Mouse (Mus musculus): ENCODE data around the gene Pfkfb2.

- no peak for TF ChIP-seq CTCF (IDR thresholded peaks at IDR 0.05; ENCODE audit: control insufficient read depth, insufficient read depth, insufficient read length)
- no peak for TF ChIP-seq MAX (IDR thresholded peaks at IDR 0.05)
- no peak for TF ChIP-seq MYOD1 (IDR thresholded peaks at IDR 0.05; ENCODE audit: control insufficient read depth, insufficient read length, low read depth)
- no peak for TF ChIP-seq USF1 (IDR thresholded peaks at IDR 0.05; ENCODE audit: low read depth)
- no peak for TF ChIP-seq CEBPB (IDR thresholded peaks at IDR 0.05; ENCODE audit: low read depth)
- TF ChIP-seq MYOG (IDR thresholded peaks at IDR 0.05; ENCODE audit: control insufficient read depth, extremely low read depth, insufficient read length): no peak
- TF ChIP-seq FOSL1 (IDR thresholded peaks at IDR 0.05; ENCODE audit: insufficient read depth, low read length, poor library complexity, severe bottlenecking): no peak
Measured at GRCm38 (mm10) chr1:130759689-130760088, 30.6 kb upstream of the Pfkfb2 start.

Data from C2C12 (cell line).